Mouse (Mus musculus): ENCODE measurements around the gene Bsg.

GRCm38 (mm10) chr10:79671396-79672087, 32.7 kb upstream of the Bsg start:
- TF ChIP-seq CTCF (IDR thresholded peaks at IDR 0.05; ENCODE audit: borderline replicate concordance, extremely low read depth, insufficient read depth, insufficient read length) (no peak), POLR2A (IDR thresholded peaks at IDR 0.05; ENCODE audit: borderline replicate concordance, extremely low read depth, insufficient read depth, insufficient read length, poor library complexity, severe bottlenecking) (no peak)

Data from brain, embryonic 14.5 days (tissue).